Mouse (Mus musculus) liver, adult (tissue): ENCODE results near the gene Defa17.
"Not testable (repeated sequence)": the region's sequence is repeated elsewhere in the genome, so short reads cannot be mapped to it uniquely, and the experiment has no call there.

Experiments
- GATA4 ChIP-seq: IDR thresholded peaks from 2 replicates; pipeline ENCODE4 v1.6.1; 2014; ENCODE audit warnings: mild to moderate bottlenecking, low read length; ENCODE audit not compliant: insufficient replicate concordance

Defa17 gene

GRCm38 (mm10) chr8:21655480-21655879, at the start of gene Defa17:
Gene Defa17, plus strand, starts transcription at chr8:21655780.
- not testable (repeated sequence) for TF ChIP-seq GATA4

DNA sequence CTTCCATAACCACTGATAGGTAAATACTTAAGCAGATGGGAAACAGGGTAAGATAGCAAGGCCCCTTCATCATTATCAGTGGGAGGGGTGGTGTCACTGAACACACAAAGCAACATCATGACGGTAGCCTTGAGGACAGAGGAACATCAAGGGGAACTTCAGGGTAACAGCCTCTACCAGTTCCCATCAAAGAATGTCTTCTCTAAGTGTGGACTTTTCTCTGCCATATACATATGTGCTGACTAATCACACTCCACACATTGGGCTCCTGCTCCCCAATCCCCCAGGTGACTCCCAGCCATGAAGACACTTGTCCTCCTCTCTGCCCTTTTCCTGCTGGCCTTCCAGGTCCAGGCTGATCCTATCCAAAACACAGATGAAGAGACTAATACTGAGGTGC, 37.7 kb upstream of the Defa17 start, which contains the start of gene Defa26:
Defa26 (plus strand) TSS at position 301 of the 400 bp plus-strand sequence.
- not testable (repeated sequence) for TF ChIP-seq GATA4

DNA sequence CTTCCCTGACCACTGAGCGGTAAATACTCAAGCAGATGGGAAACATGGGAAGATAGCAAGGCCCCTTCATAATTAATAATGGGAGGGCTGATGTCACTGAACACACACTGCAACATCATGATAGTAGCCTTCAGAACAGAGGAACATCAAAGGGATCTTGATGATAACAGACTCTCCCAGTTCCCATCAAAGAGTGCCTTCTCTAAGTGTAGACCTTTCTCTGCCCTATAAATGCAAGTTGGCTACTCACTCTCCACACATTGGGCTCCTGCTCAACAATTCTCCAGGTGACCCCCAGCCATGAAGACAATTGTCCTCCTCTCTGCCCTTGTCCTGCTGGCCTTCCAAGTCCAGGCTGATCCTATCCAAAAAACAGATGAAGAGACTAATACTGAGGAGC, 9.9 kb downstream of the Defa17 start, which contains the start of gene Defa34:
Defa34 (plus strand) TSS at position 301 of the 400 bp plus-strand sequence.
- TF ChIP-seq GATA4: not testable (repeated sequence)

- not testable (repeated sequence) for TF ChIP-seq GATA4
Measured at GRCm38 (mm10) chr8:21703545-21703944, 48.0 kb downstream of the Defa17 start, which contains the start of gene AY761184. Gene AY761184, minus strand, starts transcription at chr8:21703645.
